Mouse (Mus musculus) thymus, adult 2 months (tissue): ENCODE data around the gene Clcn2.

Experiments used
- CTCF ChIP-seq: fragments of 200-500 bp; IDR thresholded peaks from 2 replicates; pipeline ENCODE4 v1.5.1; 2012; ENCODE audit warnings: mild to moderate bottlenecking, control low read depth, low read length, moderate library complexity, borderline replicate concordance; ENCODE audit not compliant: control insufficient read depth, poor library complexity, insufficient read depth; ENCODE audit errors: extremely low read depth
- POLR2A ChIP-seq: fragments of 200-500 bp; IDR thresholded peaks from 2 replicates; pipeline ENCODE4 v1.6.1; 2012; ENCODE audit warnings: mild to moderate bottlenecking, low read length, control low read depth, moderate library complexity; ENCODE audit not compliant: control insufficient read depth, poor library complexity, insufficient read depth; ENCODE audit errors: extremely low read depth

DNA sequence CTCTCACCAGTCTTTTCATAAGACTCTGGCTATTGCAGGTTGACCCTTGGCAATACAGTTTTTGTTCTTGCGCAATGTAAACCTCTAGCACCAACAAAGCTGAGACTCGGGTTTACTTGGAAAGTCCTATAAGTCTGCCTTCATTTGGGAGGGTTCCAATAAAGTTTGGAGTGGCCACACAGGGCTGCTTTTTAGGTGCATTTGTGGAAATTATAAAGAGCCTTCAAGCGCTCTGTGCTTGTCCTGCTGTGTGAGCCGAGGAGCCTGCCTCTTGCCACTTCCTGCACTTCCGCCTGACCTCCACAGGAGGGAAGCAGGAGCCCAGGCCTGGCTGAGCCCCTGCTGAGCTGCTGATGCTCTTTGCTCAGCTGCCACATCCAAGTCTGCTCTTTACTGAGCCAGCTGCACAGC is 6.8 kb upstream of the Clcn2 start:
- no peak for TF ChIP-seq POLR2A
- TF ChIP-seq CTCF = peak; percentile 61; the same call in 1 of the 2 replicates
